Mouse (Mus musculus) hematopoietic multipotent progenitor cell, adult 10-12 weeks (in vitro differentiated cells): ENCODE data around the gene Mb21d2. TPM values are rescaled to one million over a fixed set of nuclear protein-coding genes. Genes with fewer than 3 reads are reported as not detected.

Experiments
- polyA plus RNA-seq: library from polyadenylated mRNA; stranded (reverse); fragments of >175 nt; gene quantifications from 2 replicates; pipeline ENCODE4 v1.2.3, GENCODE M21; 2012; ENCODE audit warnings: low replicate concordance

Gene Mb21d2
- polyA plus RNA-seq = 0.10 TPM in 1 of 2 replicates, not detected in the other

DNA sequence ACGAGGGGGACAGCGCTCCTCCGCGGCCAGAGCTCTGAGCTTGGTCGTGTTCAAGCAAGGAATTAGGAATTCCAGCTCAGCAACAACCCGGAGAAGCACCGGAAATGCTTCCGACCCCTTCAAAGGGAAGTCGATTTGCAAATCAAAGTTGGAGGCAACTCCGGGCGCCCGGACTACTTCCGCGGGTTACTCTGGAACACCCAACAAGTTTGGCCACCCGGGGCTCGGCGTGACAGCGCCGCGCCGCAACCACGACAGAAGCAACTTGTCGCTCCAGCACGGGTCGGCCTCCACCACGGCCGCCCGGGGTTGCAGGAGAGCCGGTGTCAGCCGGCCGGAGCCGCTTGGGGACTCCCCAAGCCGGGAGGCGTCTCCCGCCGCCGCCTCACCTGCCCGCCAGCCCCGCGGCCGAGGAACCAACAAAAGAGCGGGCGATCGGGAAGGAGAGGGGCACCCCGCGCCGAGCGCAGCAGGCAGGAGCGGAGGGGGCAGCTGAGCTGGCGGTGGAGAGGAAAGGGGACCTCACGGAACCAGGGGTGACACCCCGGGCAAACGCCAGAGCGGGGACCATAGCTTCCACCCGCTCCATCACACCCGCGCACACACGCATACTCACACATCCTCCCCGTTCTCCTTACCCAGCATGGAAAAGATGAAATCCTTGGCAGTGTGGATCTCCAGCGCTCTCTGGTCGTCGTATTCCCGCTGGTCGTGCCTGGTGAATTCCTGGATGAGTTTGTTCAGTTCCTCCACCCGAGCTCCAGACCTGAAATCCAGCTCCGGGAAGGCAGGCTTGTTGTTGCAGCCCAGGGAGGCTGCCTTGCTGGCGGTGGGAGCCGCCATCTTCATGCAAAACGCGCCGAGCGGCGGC, at the start of gene Mb21d2:
Gene Mb21d2, minus strand, starts transcription at position 859 of the 871 bp plus-strand sequence.

Other genes with a start within 250 kb of the Mb21d2 start
- gene Fgf12, start 176.6 kb downstream of the Mb21d2 start, polyA plus RNA-seq = 0.05 TPM in 1 of 2 replicates, not detected in the other